Mouse (Mus musculus) induced T-regulatory cell, adult 2 months (primary cell): Measurements from ENCODE around the gene Ephb4.

Experiments used
- DNase-seq: peaks from one replicate; pipeline ENCODE4 v3.0.0-alpha.2; 2012; ENCODE audit warnings: low read depth

The Ephb4 gene

GRCm38 (mm10) chr5:137335066-137335465, 14.8 kb upstream of the Ephb4 start:
- no peak for DNase-seq

- no peak for DNase-seq
These were observed 12.7 kb upstream of the Ephb4 start for GRCm38 (mm10) chr5:137337190-137337589.

- peak; percentile 75 for DNase-seq
These were observed 11.7 kb upstream of the Ephb4 start for GRCm38 (mm10) chr5:137338256-137338655.

GRCm38 (mm10) chr5:137338663-137339289, 11.1 kb upstream of the Ephb4 start:
- no peak for DNase-seq

GRCm38 (mm10) chr5:137339290-137339979, 10.5 kb upstream of the Ephb4 start:
- DNase-seq: no peak

- DNase-seq: no peak
These were observed 9.7 kb upstream of the Ephb4 start for GRCm38 (mm10) chr5:137340222-137340621.

GRCm38 (mm10) chr5:137342407-137343012, 7.4 kb upstream of the Ephb4 start:
- DNase-seq: no peak

- DNase-seq: no peak
These were observed 6.5 kb upstream of the Ephb4 start for GRCm38 (mm10) chr5:137343412-137343811.

- no peak for DNase-seq
These were observed 6.0 kb upstream of the Ephb4 start for GRCm38 (mm10) chr5:137343869-137344268.

GRCm38 (mm10) chr5:137345821-137346220, 4.1 kb upstream of the Ephb4 start:
- DNase-seq: no peak

GRCm38 (mm10) chr5:137346388-137346787, 3.5 kb upstream of the Ephb4 start:
- no peak for DNase-seq

GRCm38 (mm10) chr5:137346983-137347382, 2.9 kb upstream of the Ephb4 start:
- DNase-seq: no peak

- no peak for DNase-seq
These were observed 2.1 kb upstream of the Ephb4 start for GRCm38 (mm10) chr5:137347856-137348255.

GRCm38 (mm10) chr5:137348482-137349383, 1.2 kb upstream of the Ephb4 start:
- no peak for DNase-seq

- DNase-seq: no peak
These were observed 522 bp downstream of the Ephb4 start for GRCm38 (mm10) chr5:137350205-137351057.

- no peak for DNase-seq
These were observed 1.1 kb downstream of the Ephb4 start for GRCm38 (mm10) chr5:137351058-137351380.

GRCm38 (mm10) chr5:137351394-137351793, 1.5 kb downstream of the Ephb4 start:
- no peak for DNase-seq

GRCm38 (mm10) chr5:137352011-137352975, 2.4 kb downstream of the Ephb4 start:
- no peak for DNase-seq

- DNase-seq: no peak
These were observed 4.2 kb downstream of the Ephb4 start for GRCm38 (mm10) chr5:137354091-137354490.

GRCm38 (mm10) chr5:137358382-137358781, 8.5 kb downstream of the Ephb4 start:
- DNase-seq: no peak
